ENCODE assay signal across 8 mouse cellular contexts in genomic region chr3:146450371-146450841, GRCm38 (mm10). TPM values are rescaled to one million over a fixed set of nuclear protein-coding genes. Genes with fewer than 3 reads are reported as not detected.
A peak's percentile ranks its signal among the peaks of the same experiment; 100 is the strongest.
DNase-seq lines count a peak whose midpoint lies in the region; ATAC-seq lines count a peak whose summit lies in the region.

No protein-coding gene starts in this region.

- peaks cover 6% of the 10 kb centered on the region; the same call in 1 of the 2 replicates for H3K9me3 ChIP-seq in megakaryocyte, embryonic 14.5 days

- peaks cover 24% of the 10 kb centered on the region for H3K36me3 ChIP-seq in megakaryocyte, embryonic 14.5 days (replicated peaks; ENCODE audit: low read length)

- peak overlapping the region; percentile 98 for H3K4me3 ChIP-seq in megakaryocyte, embryonic 14.5 days (replicated peaks)

- DNase-seq in ZHBTc4 (ENCODE audit: low read depth, low spot score), result peak; percentile 96
- DNase-seq in gastrocnemius, adult 8-10 months (ENCODE audit: low spot score in 2 of 2), result peak; percentile 86 to 91
- DNase-seq in hindlimb bud, embryonic 11.5 days (ENCODE audit: extremely low spot score, low read depth, low spot score), result peak; percentile 61
- peak; percentile 78 to 87 for DNase-seq in left cerebral cortex, adult 8-10 months (ENCODE audit: low spot score in 2 of 2)
- DNase-seq in right cerebral cortex, postnatal 10 days (ENCODE audit: low spot score in 2 of 2), result peak; percentile 95
- DNase-seq in urinary bladder, postnatal 25 days (ENCODE audit: low spot score), result peak; percentile 92

- H3K4me1 ChIP-seq in megakaryocyte, embryonic 14.5 days, result peaks cover 49% of the 10 kb centered on the region

- peak; percentile 92 for ATAC-seq in common myeloid progenitor, adult 5-6 weeks (replicated peaks; ENCODE audit: low read depth, poor library complexity, severe bottlenecking)

- no peaks in the 10 kb centered on the region for H3K27me3 ChIP-seq in megakaryocyte, embryonic 14.5 days (replicated peaks)

RNA-seq across cellular contexts. Expression of gene Ctbs, which starts 0.8 kb away (rescaled TPM):
- total RNA-seq in common myeloid progenitor, adult 5-6 weeks (2017), result 4.8 and 7.0 TPM in 2 replicates
- total RNA-seq in gastrocnemius, adult 8-10 months (2022), result 1 to 10 TPM; 3.1 to 5.1 (median 4.2) TPM
- 10 to 100 TPM in 1 of 4 experiments, 1 to 10 TPM in 3; 5.9 to 10.5 (median 9.7) TPM for total RNA-seq in left cerebral cortex, adult 8-10 months (2022)
- 5.9 and 21.7 TPM in 2 replicates for polyA plus RNA-seq in megakaryocyte, embryonic 14.5 days (2012; ENCODE audit: insufficient read depth, low replicate concordance)

RNA-seq across cellular contexts. Expression of gene Ssx2ip, which starts 46.0 kb away (rescaled TPM):
- total RNA-seq in common myeloid progenitor, adult 5-6 weeks (2017), result 35.7 and 37.3 TPM in 2 replicates
- 10 to 100 TPM; 22.3 to 43.6 (median 33.4) TPM for total RNA-seq in gastrocnemius, adult 8-10 months (2022)
- 10 to 100 TPM; 81.7 to 96.1 (median 89.0) TPM for total RNA-seq in left cerebral cortex, adult 8-10 months (2022)
- 0.51 and 10.1 TPM in 2 replicates for polyA plus RNA-seq in megakaryocyte, embryonic 14.5 days (2012; ENCODE audit: insufficient read depth, low replicate concordance)

RNA-seq across cellular contexts. Expression of gene Spata1, which starts 49.1 kb away (rescaled TPM):
- total RNA-seq in common myeloid progenitor, adult 5-6 weeks (2017), result 8.2 and 20.6 TPM in 2 replicates
- 1 to 10 TPM; 5.0 to 7.1 (median 6.3) TPM for total RNA-seq in gastrocnemius, adult 8-10 months (2022)
- total RNA-seq in left cerebral cortex, adult 8-10 months (2022), result 1 to 10 TPM; 2.2 to 4.0 (median 3.0) TPM
- 0.56 and 0.61 TPM in 2 replicates for polyA plus RNA-seq in megakaryocyte, embryonic 14.5 days (2012; ENCODE audit: insufficient read depth, low replicate concordance)

RNA-seq across cellular contexts. Expression of gene Gng5, which starts 49.2 kb away (rescaled TPM):
- 93.1 and 141 TPM in 2 replicates for total RNA-seq in common myeloid progenitor, adult 5-6 weeks (2017)
- 100 to 1,000 TPM; 389 to 469 (median 438) TPM for total RNA-seq in gastrocnemius, adult 8-10 months (2022)
- total RNA-seq in left cerebral cortex, adult 8-10 months (2022), result 10 to 100 TPM; 43.0 to 60.5 (median 49.9) TPM
- 162 and 413 TPM in 2 replicates for polyA plus RNA-seq in megakaryocyte, embryonic 14.5 days (2012; ENCODE audit: insufficient read depth, low replicate concordance)

Comparison
In these comparisons a context has a peak if more than half of its experiments do, and no peak if none do; other contexts are left out.
1. Peak in every context shown above with its lines: DNase-seq, ATAC-seq and H3K4me3 ChIP-seq.